Mouse (Mus musculus): ENCODE measurements around the gene Phf20.

- TF ChIP-seq POLR2A (IDR thresholded peaks at IDR 0.05; ENCODE audit: extremely low read depth, insufficient read depth, low read length) = no peak
- TF ChIP-seq CTCF (IDR thresholded peaks at IDR 0.05; ENCODE audit: extremely low read depth, insufficient read depth, low read length) = no peak
These were observed 61.9 kb downstream of the Phf20 start for GRCm38 (mm10) chr2:156257922-156258761.
